Mouse (Mus musculus) small intestine, adult 2 months (tissue): ENCODE results near the gene Chrna4. TPM values are rescaled to one million over a fixed set of nuclear protein-coding genes. Genes with fewer than 3 reads are reported as not detected.
A peak's percentile ranks its signal among the peaks of the same experiment; 100 is the strongest.

Source experiments
- H3K27ac ChIP-seq: fragments of 200-500 bp; 2 replicates; pipeline ENCODE4 v1.5.1; 2012; ENCODE audit warnings: low read depth, low read length, control low read depth, inconsistent platforms; ENCODE audit not compliant: insufficient read depth
- H3K27me3 ChIP-seq: fragments of 200-500 bp; 2 replicates; pipeline ENCODE4 v1.6.1; 2012; ENCODE audit warnings: mild to moderate bottlenecking, moderate library complexity, low read length, inconsistent platforms; ENCODE audit not compliant: control insufficient read depth, insufficient read depth
- H3K36me3 ChIP-seq: fragments of 200-500 bp; 2 replicates; pipeline ENCODE4 v1.6.1; 2012; ENCODE audit warnings: mild to moderate bottlenecking, low read length, control low read depth, inconsistent platforms; ENCODE audit not compliant: control insufficient read depth, insufficient read depth
- H3K4me1 ChIP-seq: fragments of 200-500 bp; 2 replicates; pipeline ENCODE4 v1.6.1; 2012; ENCODE audit warnings: low read length, inconsistent platforms, mixed read lengths; ENCODE audit not compliant: control insufficient read depth, insufficient read depth, insufficient read length
- H3K4me3 ChIP-seq: fragments of 200-500 bp; 2 replicates; pipeline ENCODE4 v1.5.1; 2012; ENCODE audit warnings: low read depth, mild to moderate bottlenecking, control low read depth, inconsistent platforms, low read length, moderate library complexity
- CTCF ChIP-seq: fragments of 200-500 bp; IDR thresholded peaks from 2 replicates; pipeline ENCODE4 v1.5.1; 2012; ENCODE audit warnings: low read depth, mild to moderate bottlenecking, control low read depth, inconsistent platforms, low read length, moderate library complexity, mixed read lengths; ENCODE audit not compliant: insufficient replicate concordance, insufficient read length; ENCODE audit errors: extremely low read depth
- POLR2A ChIP-seq: fragments of 200-500 bp; IDR thresholded peaks from 2 replicates; pipeline ENCODE4 v1.6.1; 2012; ENCODE audit warnings: low read depth, mild to moderate bottlenecking, control low read depth, inconsistent platforms, low read length, moderate library complexity
- WGBS: fragments of 180-500 bp; shearing (Covaris S2); methylation state at CpG from one replicate; pipeline ENCODE4 v1.1.7; 2018; 5-methylcytosine and 5-hydroxymethylcytosine counted together
- polyA plus RNA-seq: library from polyadenylated mRNA; depleted of rRNA; stranded (reverse); fragments of >200 nt; gene quantifications from 2 replicates; pipeline ENCODE4 v1.2.3, GENCODE M21; 2012

Chrna4 gene
- polyA plus RNA-seq, 1 experiment = 0.04 TPM

- 91% methylated on average over 1 of the region's 1 CpGs for WGBS
- no peak for TF ChIP-seq POLR2A
- TF ChIP-seq CTCF = no peak
- no peaks in the 10 kb centered on the region for H3K4me1 ChIP-seq
- no peak overlapping the region for H3K4me3 ChIP-seq
- H3K27me3 ChIP-seq = no peaks in the 10 kb centered on the region
- H3K27ac ChIP-seq = no peak overlapping the region
- no peaks in the 10 kb centered on the region for H3K36me3 ChIP-seq
These were observed 8.8 kb upstream of the Chrna4 start for GRCm38 (mm10) chr2:181052171-181052570.

- Histone ChIP-seq H3K36me3 (no peaks in the 10 kb centered on the region), H3K27ac (no peak overlapping the region), H3K27me3 (no peaks in the 10 kb centered on the region), H3K4me1 (no peaks in the 10 kb centered on the region), H3K4me3 (no peak overlapping the region)
- TF ChIP-seq CTCF = no peak
- TF ChIP-seq POLR2A = no peak
- WGBS = 73% methylated on average over 9 of the region's 9 CpGs
These were observed 5.6 kb upstream of the Chrna4 start for GRCm38 (mm10) chr2:181048986-181049385.

- no peak overlapping the region for H3K4me3 ChIP-seq
- H3K27me3 ChIP-seq = no peaks in the 10 kb centered on the region
- TF ChIP-seq CTCF = no peak
- TF ChIP-seq POLR2A = no peak
- H3K27ac ChIP-seq = no peak overlapping the region
- H3K36me3 ChIP-seq = no peaks in the 10 kb centered on the region
- WGBS = 54% methylated on average over 7 of the region's 7 CpGs
- H3K4me1 ChIP-seq = no peaks in the 10 kb centered on the region
These were observed 5.1 kb upstream of the Chrna4 start for GRCm38 (mm10) chr2:181048252-181048945.

- Histone ChIP-seq H3K4me3 (no peak overlapping the region), H3K27me3 (peaks cover 11% of the 10 kb centered on the region), H3K4me1 (no peaks in the 10 kb centered on the region; the same call in 1 of the 2 replicates), H3K27ac (no peak overlapping the region), H3K36me3 (no peaks in the 10 kb centered on the region)
- 20% methylated on average over 3 of the region's 3 CpGs for WGBS
- TF ChIP-seq POLR2A (no peak), CTCF (no peak)
These were observed 655 bp upstream of the Chrna4 start for GRCm38 (mm10) chr2:181044001-181044400.

- Histone ChIP-seq H3K36me3 (no peaks in the 10 kb centered on the region), H3K4me1 (no peaks in the 10 kb centered on the region; the same call in 1 of the 2 replicates), H3K27ac (no peak overlapping the region), H3K27me3 (peaks cover 22% of the 10 kb centered on the region), H3K4me3 (no peak overlapping the region)
- TF ChIP-seq POLR2A = no peak
These were observed 970 bp downstream of the Chrna4 start for GRCm38 (mm10) chr2:181042376-181042775.

GRCm38 (mm10) chr2:181041941-181042340 lies 1.4 kb downstream of the Chrna4 start:
- WGBS = 27% methylated on average over 7 of the region's 7 CpGs
- Histone ChIP-seq H3K27ac (no peak overlapping the region), H3K27me3 (peaks cover 22% of the 10 kb centered on the region), H3K4me3 (no peak overlapping the region), H3K36me3 (no peaks in the 10 kb centered on the region), H3K4me1 (no peaks in the 10 kb centered on the region; the same call in 1 of the 2 replicates)
- TF ChIP-seq POLR2A (no peak), CTCF (no peak)

GRCm38 (mm10) chr2:181039356-181039680 lies 4.0 kb downstream of the Chrna4 start:
- TF ChIP-seq POLR2A (no peak), CTCF (no peak)
- Histone ChIP-seq H3K27me3 (peaks cover 22% of the 10 kb centered on the region), H3K36me3 (no peaks in the 10 kb centered on the region), H3K4me1 (no peaks in the 10 kb centered on the region; the same call in 1 of the 2 replicates), H3K27ac (no peak overlapping the region), H3K4me3 (peak overlapping the region; percentile 29; the same call in 1 of the 2 replicates)
- 4% methylated on average over 16 of the region's 16 CpGs for WGBS

GRCm38 (mm10) chr2:181038644-181039355 lies 4.5 kb downstream of the Chrna4 start:
- Histone ChIP-seq H3K4me1 (no peaks in the 10 kb centered on the region; the same call in 1 of the 2 replicates), H3K27ac (no peak overlapping the region), H3K36me3 (no peaks in the 10 kb centered on the region), H3K4me3 (peak overlapping the region; percentile 29), H3K27me3 (peaks cover 22% of the 10 kb centered on the region)
- 2% methylated on average over 62 of the region's 63 CpGs for WGBS
- TF ChIP-seq CTCF (no peak), POLR2A (no peak)
